Mouse (Mus musculus) liver, embryonic 14.5 days (tissue): ENCODE data around the gene Csmd2. TPM values are rescaled to one million over a fixed set of nuclear protein-coding genes. Genes with fewer than 3 reads are reported as not detected.

Source experiments
- ATAC-seq: fragments of 200-750 bp; cut with Nextera tagmentation; 2 replicates; pipeline ENCODE4 v1.8.0; 2017; ENCODE audit warnings: moderate number of reproducible peaks, mild to moderate bottlenecking, moderate library complexity; ENCODE audit not compliant: insufficient read depth
- DNase-seq, 3 experiments: peaks; one replicate each; pipeline ENCODE4 v3.0.0-alpha.2; 2012 to 2013; ENCODE audit warnings: low read depth in 3 of 3, low spot score in 3 of 3
- H3K27ac ChIP-seq: fragments of 300-500 bp; sonication (generic); 2 replicates; pipeline ENCODE4 v1.5.1; 2014; ENCODE audit warnings: moderate library complexity, mild to moderate bottlenecking, control low read depth, inconsistent platforms
- H3K27me3 ChIP-seq: fragments of 300-500 bp; sonication (generic); 2 replicates; pipeline ENCODE4 v1.6.1; 2014; ENCODE audit warnings: mild to moderate bottlenecking, low read length, moderate library complexity; ENCODE audit not compliant: control insufficient read depth, insufficient read depth
- H3K36me3 ChIP-seq: fragments of 300-500 bp; sonication (generic); replicated peaks from 2 replicates; pipeline ENCODE4 v1.6.1; 2014; ENCODE audit warnings: low read depth; ENCODE audit not compliant: control insufficient read depth, insufficient read depth
- H3K4me1 ChIP-seq, 2 experiments: fragments of 200-500 bp in 1 of 2; fragments of 300-500 bp in 1 of 2; sonication (generic) in 1 of 2; replicated peaks; 2 replicates each; pipeline ENCODE4 v1.6.1; 2012 to 2014; ENCODE audit warnings: antibody characterized with exemption in 1 of 2, inconsistent platforms in 1 of 2, low read length in 1 of 2; ENCODE audit not compliant: control insufficient read depth in 2 of 2, insufficient read depth in 2 of 2
- H3K4me2 ChIP-seq: fragments of 300-500 bp; sonication (generic); 2 replicates; pipeline ENCODE4 v1.6.1; 2014; ENCODE audit warnings: low read depth, mild to moderate bottlenecking, control low read depth, moderate library complexity
- H3K4me3 ChIP-seq, 2 experiments: fragments of 200-500 bp in 1 of 2; fragments of 300-500 bp in 1 of 2; sonication (generic) in 1 of 2; 2 replicates each; pipeline ENCODE4 v1.5.1; 2012 to 2014; ENCODE audit warnings: low read depth in 2 of 2, low read length in 2 of 2, mild to moderate bottlenecking in 2 of 2, control low read depth in 1 of 2, inconsistent platforms in 1 of 2, moderate library complexity in 1 of 2; ENCODE audit not compliant: insufficient read depth in 1 of 2
- H3K9ac ChIP-seq: fragments of 300-500 bp; sonication (generic); replicated peaks from 2 replicates; pipeline ENCODE4 v1.6.1; 2014; ENCODE audit warnings: mild to moderate bottlenecking, control low read depth, moderate library complexity
- H3K9me3 ChIP-seq: fragments of 300-500 bp; sonication (generic); 2 replicates; pipeline ENCODE4 v1.6.1; 2016; ENCODE audit warnings: low read length, mixed read lengths; ENCODE audit not compliant: control insufficient read depth
- CTCF ChIP-seq: IDR thresholded peaks from 2 replicates; pipeline ENCODE4 v1.5.1; 2016; ENCODE audit warnings: antibody characterized with exemption, low read depth, control low read depth
- EP300 ChIP-seq: IDR thresholded peaks from 2 replicates; pipeline ENCODE4 v1.6.1; 2016; ENCODE audit warnings: antibody characterized with exemption, low read depth
- WGBS: fragments of 180-500 bp; shearing (Covaris S2); extraction: QIAGEN DNeasy Blood & Tissue Kit; methylation state at CpG from one replicate; pipeline ENCODE4 v1.1.7; 2014; ENCODE audit not compliant: insufficient replicate concordance; 5-methylcytosine and 5-hydroxymethylcytosine counted together
- polyA plus RNA-seq, 2 experiments: library from polyadenylated mRNA; depleted of rRNA in 1 of 2; stranded (reverse) in 1 of 2; unstranded in 1 of 2; fragments of >200 nt; fragmentation: Nextera tagmentation in 1 of 2; extraction: Ambion mirVana in 1 of 2; gene quantifications; 2 replicates each; pipeline versions ENCODE4 v1.2.1 to v1.2.3; 2012 to 2014

Csmd2 gene
- polyA plus RNA-seq, 2 experiments = 0.01 TPM; not detected in 1

DNA sequence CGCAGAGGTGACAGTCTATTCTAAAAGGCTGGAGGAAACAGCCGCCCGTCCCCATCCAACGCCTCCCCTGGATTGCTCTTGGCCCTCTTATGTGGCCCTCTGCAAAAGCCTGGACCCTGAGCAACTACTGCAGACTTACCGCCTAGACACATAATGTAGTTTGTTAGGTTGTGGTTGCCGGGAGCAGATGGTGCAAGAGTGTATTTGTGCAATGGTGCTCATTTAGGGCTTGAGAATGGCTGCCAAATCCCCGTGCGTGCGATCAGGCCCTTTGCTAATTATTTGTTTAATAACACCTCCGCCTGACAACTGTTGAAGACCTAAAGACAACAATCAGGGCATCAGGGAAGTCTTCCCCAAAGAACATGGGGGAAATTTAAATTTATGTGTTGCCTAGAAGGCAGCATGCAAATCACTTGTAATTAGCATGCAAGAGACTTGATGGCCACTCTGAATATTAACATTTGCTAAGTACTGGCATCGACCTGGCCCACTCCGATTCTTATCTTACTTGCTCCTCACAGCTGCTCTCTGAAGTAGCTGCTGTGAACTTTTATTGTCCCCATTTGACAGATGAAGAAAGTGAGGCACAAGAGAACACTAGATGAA is 147.5 kb downstream of the Csmd2 start:
- no peaks in the 10 kb centered on the region for H3K27me3 ChIP-seq
- H3K27ac ChIP-seq = no peak overlapping the region
- no peak for ATAC-seq
- no peak overlapping the region for H3K9ac ChIP-seq
- H3K9me3 ChIP-seq = no peaks in the 10 kb centered on the region
- 69% methylated on average over 12 of the region's 12 CpGs for WGBS
- no peak overlapping the region for H3K4me3 ChIP-seq
- no peak for DNase-seq
- TF ChIP-seq EP300 (no peak), CTCF (no peak)
- no peak overlapping the region for H3K4me2 ChIP-seq
- H3K36me3 ChIP-seq = no peaks in the 10 kb centered on the region
- no peaks in the 10 kb centered on the region for H3K4me1 ChIP-seq

DNA sequence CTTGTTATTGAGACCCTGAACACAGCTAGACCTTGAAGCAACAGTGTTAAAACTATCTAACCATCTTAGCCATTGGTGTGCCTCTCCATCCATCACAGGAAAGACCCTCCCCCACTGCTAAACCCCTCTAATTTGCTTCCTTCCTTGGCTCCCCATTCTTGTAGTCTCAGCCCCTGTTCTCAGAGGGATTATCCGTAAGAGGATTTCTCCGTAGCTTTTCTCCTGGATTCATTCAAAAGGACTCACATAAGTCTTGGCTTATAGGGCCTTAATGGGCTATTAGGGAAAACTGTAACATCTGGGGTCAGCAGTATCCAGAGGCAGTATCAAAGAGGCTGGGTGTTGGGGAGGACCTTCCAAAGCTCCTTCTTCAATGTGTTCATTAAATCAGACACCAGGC is 152.3 kb downstream of the Csmd2 start:
- H3K36me3 ChIP-seq = no peaks in the 10 kb centered on the region
- no peak overlapping the region for H3K9ac ChIP-seq
- no peak for DNase-seq
- H3K27me3 ChIP-seq = no peaks in the 10 kb centered on the region
- H3K4me1 ChIP-seq = no peaks in the 10 kb centered on the region
- H3K9me3 ChIP-seq = no peaks in the 10 kb centered on the region
- no peak overlapping the region for H3K4me2 ChIP-seq
- no peak overlapping the region for H3K4me3 ChIP-seq
- H3K27ac ChIP-seq = no peak overlapping the region
- 68% methylated on average over 2 of the region's 2 CpGs for WGBS
- ATAC-seq = no peak
- TF ChIP-seq CTCF (no peak), EP300 (no peak)

- H3K27me3 ChIP-seq = no peaks in the 10 kb centered on the region
- 47% methylated on average over 10 of the region's 10 CpGs for WGBS
- H3K27ac ChIP-seq = no peak overlapping the region
- ATAC-seq = no peak
- no peak for DNase-seq
- no peak overlapping the region for H3K4me2 ChIP-seq
- H3K4me3 ChIP-seq = no peak overlapping the region
- TF ChIP-seq CTCF (no peak), EP300 (no peak)
- H3K4me1 ChIP-seq = no peaks in the 10 kb centered on the region
- H3K9ac ChIP-seq = no peak overlapping the region
- H3K36me3 ChIP-seq = no peaks in the 10 kb centered on the region
- no peaks in the 10 kb centered on the region for H3K9me3 ChIP-seq
Observed at GRCm38 (mm10) chr4:128141161-128142101, 153.8 kb downstream of the Csmd2 start.

- Histone ChIP-seq H3K9me3 (no peaks in the 10 kb centered on the region), H3K36me3 (no peaks in the 10 kb centered on the region), H3K9ac (no peak overlapping the region), H3K27ac (no peak overlapping the region), H3K4me3 (no peak overlapping the region), H3K27me3 (no peaks in the 10 kb centered on the region), H3K4me2 (no peak overlapping the region), H3K4me1 (no peaks in the 10 kb centered on the region)
- no peak for TF ChIP-seq EP300
- TF ChIP-seq CTCF = no peak
- DNase-seq (no peak), ATAC-seq (no peak)
- 55% methylated on average over 3 of the region's 3 CpGs for WGBS
Observed at GRCm38 (mm10) chr4:128142279-128142678, 154.6 kb downstream of the Csmd2 start.

DNA sequence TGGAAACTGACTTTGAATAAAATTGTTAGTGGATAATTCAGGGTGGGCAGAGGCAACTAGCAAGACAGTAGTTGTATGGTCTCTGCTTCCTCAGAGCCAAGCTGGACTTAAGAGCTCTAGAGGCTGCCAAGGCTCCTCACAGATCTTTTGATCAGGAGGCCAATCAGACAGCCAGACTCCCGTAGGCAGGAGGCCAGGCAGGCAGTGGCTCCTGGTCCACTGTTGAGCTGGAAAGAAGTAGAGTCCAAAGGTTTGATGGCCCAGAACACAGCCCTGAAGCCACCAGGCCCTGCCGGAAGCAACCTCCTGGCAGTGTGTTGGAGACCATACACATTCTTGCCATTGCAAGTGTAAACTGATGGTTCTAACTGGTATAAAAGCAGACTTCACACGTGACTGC is 155.5 kb downstream of the Csmd2 start:
- no peak overlapping the region for H3K27ac ChIP-seq
- no peaks in the 10 kb centered on the region for H3K9me3 ChIP-seq
- no peaks in the 10 kb centered on the region for H3K27me3 ChIP-seq
- 61% methylated on average over 3 of the region's 3 CpGs for WGBS
- H3K36me3 ChIP-seq = no peaks in the 10 kb centered on the region
- no peaks in the 10 kb centered on the region for H3K4me1 ChIP-seq
- no peak for TF ChIP-seq CTCF
- TF ChIP-seq EP300 = no peak
- no peak overlapping the region for H3K4me2 ChIP-seq
- DNase-seq (no peak), ATAC-seq (no peak)
- H3K4me3 ChIP-seq = no peak overlapping the region
- H3K9ac ChIP-seq = no peak overlapping the region
